Mouse (Mus musculus) embryo, embryonic 10.5 days (tissue): ENCODE data around the gene Sun2.

Experiments used
- DNase-seq: peaks from one replicate; pipeline ENCODE4 v3.0.0-alpha.2; 2015; ENCODE audit warnings: low spot score

Gene Sun2

DNA sequence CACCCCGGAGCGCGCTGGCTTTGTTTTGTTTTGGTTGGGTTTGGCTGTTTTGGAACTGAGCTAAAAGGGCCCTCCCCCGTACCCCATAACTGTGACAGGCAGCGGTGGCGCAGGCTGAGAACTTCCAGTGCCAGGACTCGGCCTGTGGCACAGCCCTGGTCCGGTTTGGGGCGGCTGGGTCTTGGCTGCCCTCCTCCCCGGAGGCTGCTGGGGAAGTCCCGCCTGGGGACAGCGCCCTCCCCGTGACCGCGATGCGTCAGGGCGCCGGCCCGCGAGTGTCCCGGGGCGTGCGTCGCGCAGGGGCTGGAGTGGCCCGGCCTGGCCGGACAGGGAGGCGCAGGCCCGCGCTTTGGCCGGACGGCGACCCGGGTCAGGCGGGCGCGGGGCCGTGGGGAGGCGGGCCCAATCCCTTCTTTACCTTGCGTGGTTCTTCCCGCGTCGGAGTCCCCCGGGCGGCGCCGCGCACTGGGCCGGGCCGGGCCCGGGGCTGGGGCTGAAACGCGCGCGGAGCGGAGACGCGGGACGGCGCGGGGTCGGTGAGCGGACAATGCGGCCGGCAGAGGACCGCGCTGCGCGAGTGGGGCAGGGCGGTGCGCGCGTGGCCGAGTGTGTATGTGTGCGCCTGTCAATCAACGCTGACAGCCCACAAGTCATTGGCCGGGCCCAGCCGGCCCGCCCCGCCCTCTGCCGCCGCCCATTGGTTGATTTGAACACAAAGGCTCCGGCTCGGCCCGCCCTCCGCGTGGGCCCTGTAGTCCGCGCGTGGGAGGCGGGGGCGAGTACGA, at the start of gene Sun2:
Gene Sun2 (minus strand): TSS at position 616 of the 785 bp plus-strand sequence.
- peak; percentile 89 for DNase-seq

DNA sequence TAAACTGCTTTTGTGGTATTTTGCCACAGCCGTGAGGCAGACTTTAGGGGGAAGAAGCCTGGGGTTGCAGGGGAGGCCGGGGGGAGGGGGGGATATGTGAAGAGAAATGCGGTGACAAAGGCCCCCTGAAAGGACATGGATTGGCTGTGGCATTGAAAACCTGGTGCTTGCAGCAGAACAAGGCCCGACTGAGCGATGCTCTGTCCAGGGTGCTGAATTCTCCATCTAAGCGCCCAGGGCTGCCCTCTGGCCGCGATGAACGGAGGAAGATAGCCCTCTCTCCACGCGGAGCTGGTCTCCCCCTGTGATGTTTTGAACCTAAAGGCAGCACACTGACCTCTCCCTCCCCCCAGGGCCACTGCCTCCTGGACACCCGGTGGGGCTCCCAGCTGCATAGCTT, 49.2 kb upstream of the Sun2 start:
- peak; percentile 85 for DNase-seq

DNA sequence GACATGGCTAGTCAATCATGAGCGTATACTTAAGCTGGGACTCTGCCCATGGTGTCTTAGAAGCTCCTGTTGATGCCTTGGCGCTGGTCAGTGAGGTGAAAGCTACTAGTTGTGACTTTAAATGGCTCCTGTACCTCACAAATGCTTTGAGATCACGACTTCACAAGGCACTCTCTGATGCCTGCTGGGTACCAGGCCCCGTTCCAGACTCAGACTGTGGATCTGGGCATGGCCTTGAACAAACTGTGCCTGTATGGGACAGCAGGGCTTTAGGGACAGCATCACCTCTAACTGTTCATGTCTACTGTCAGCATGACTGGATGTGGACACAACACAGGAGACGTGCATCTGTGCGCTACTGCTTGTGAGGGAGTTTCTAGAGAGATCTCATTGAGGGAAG, 48.6 kb upstream of the Sun2 start:
- no peak for DNase-seq

DNA sequence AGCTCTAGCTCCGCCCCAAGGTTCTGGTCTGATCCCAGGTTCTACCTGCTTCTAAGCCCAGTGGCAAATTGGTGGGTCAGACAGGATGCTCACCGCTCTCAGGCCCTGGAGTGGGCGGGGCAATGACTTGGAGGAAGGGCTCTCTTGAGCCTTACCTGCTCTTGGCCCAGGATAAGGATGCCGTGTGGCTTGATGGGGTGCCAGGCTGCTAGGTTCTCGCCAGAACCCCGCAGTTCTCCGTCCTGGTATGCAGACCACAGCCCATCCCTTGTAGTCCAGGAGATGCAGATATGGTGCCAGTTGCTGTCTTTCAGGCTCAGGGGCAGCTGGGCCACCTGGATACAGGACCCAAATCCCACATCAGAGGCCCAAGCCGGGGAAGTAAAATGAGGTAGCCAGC, 47.8 kb upstream of the Sun2 start:
- no peak for DNase-seq

GRCm38 (mm10) chr15:79787815-79788214, 45.5 kb upstream of the Sun2 start:
- peak; percentile 7 for DNase-seq

- DNase-seq: no peak
These were observed 42.7 kb upstream of the Sun2 start for GRCm38 (mm10) chr15:79785056-79785455.

DNA sequence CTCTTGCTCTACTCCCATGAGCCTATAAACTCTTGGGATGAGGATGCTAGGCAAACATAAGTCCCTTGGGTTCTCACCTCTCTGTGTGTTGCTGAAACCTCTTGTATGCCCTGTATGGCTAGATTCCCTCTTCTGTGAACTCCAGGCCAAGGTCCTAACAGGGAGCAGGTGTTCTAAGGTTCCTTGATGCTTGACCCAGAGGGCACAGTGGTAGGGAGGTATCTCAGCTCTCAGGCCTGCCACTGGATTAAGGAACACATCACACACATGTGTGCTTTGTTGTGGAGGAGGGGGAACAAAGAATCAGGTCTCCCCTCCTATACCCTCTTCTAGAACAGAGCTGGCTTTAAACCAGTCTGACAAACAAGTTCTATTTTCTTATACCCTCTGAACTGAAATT, 35.4 kb upstream of the Sun2 start, which contains the start of gene Dnal4:
Gene Dnal4 (minus strand): TSS at position 101 of the 400 bp plus-strand sequence.
- no peak for DNase-seq

- DNase-seq: no peak
These were observed 33.3 kb upstream of the Sun2 start for GRCm38 (mm10) chr15:79775662-79776061.

DNA sequence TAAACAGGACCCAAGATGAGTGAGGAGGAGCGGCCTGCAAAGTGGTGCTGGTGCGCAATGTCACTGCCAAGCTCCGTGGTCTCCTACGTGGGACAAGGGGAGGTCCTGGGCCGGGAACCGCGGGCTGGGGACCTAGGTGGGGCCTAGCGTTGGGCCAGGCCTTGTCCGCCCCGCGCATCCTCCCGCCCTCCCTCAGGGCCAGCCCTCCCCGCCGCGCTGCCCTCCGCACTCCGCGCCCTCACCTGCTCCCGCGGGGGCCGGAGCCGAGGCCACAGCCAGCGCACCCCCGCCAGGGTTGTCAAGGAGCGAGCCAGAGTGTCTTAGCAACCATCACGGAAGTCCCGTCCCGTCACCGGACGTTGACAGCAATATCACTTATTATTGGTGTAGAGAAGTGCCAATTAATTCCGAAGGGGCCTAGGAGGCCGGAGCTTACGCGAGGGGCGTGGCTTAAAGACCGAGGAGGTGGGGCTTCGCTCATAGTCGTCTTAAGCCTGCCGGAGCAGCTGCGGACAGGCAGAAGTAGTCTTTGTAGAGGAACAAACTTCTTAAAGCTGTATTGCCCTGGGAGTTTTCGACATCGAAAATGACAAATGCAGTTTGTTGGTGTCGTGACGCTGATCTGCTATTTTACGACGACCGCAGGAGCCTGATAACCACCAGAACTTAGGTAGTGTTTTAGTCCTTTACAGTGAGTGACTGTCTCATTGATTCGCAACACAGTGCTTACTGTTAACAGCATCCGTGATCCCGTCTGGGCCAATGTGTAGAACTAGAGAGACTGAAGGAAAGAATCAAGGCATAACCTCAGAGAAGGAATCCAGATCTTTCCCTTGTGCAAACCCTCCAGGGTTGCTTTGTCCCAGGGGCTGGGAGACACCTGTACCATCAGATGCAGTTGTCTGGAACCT, 32.0 kb upstream of the Sun2 start:
- DNase-seq: peak; percentile 99

DNA sequence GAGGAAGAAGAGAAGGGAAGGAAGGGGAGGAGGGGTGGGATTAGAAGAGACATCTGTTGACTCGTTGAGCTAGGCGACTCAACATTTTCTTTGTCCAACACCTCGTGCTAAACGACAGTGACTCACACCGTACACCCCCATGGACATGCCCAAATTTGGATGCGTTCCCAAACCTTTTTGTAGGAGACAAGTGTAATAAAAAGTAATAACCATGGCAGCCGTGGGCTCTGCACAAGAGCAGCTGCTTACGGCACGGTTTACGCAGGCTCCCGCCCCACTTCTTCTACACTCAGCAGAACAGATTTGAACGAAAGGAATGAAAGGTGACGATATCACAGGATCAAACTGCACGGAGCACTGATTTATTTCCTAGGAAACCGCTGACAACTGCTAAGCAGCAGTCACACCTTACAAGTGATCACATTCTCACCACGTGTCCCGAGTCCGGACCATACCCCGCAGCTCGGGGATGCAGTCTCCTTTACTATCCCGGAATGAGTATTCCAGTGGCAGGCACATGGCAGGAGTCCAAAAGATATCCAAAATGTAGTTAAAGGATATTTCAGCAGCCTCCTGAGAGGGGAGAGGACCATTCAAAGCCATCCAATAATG, 28.4 kb upstream of the Sun2 start:
- no peak for DNase-seq

DNA sequence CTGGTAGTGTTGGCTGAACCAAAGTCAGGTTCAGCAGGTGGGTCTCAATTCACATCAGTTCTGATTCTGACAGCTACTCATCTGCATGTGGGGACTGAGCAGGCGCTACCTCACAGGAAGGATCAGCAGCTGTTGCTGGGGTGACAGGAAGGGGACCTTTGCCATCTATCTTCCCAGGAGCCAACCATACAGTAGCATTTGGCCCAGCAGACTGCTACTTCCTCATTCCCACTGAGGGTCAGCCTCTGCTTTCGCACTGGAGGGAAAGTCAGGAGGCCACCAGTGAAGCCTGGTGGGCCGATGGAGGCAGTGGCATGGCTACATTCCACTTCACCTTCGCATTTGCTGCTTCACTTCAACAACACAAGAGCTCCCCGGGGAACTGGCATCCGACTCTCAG, 26.0 kb upstream of the Sun2 start:
- no peak for DNase-seq

GRCm38 (mm10) chr15:79767327-79767961, 25.1 kb upstream of the Sun2 start:
- DNase-seq: no peak

- no peak for DNase-seq
These were observed 24.3 kb upstream of the Sun2 start for GRCm38 (mm10) chr15:79766586-79767071.

GRCm38 (mm10) chr15:79766168-79766567, 23.8 kb upstream of the Sun2 start:
- no peak for DNase-seq

DNA sequence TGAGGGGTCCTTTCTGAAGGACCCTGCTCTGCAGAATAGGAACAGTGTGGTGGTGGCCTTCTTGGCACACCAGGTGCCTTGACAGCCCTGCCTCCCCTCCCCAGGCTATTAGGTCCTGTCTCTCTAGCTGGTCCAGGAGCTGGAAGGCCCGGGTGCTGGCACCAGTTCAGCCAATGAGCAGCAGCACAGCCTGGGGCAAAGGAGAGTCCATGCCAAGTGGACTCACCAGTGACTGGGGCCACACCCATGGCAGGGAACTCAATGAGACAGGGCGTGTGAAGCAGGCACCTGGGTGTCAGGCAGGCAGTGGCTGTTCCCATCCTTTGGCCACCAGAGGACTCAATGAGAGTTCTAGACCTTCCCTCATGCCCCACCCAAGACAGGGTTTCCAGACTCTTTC, 23.0 kb upstream of the Sun2 start:
- DNase-seq: no peak

GRCm38 (mm10) chr15:79764539-79765267, 22.4 kb upstream of the Sun2 start:
- DNase-seq: no peak

DNA sequence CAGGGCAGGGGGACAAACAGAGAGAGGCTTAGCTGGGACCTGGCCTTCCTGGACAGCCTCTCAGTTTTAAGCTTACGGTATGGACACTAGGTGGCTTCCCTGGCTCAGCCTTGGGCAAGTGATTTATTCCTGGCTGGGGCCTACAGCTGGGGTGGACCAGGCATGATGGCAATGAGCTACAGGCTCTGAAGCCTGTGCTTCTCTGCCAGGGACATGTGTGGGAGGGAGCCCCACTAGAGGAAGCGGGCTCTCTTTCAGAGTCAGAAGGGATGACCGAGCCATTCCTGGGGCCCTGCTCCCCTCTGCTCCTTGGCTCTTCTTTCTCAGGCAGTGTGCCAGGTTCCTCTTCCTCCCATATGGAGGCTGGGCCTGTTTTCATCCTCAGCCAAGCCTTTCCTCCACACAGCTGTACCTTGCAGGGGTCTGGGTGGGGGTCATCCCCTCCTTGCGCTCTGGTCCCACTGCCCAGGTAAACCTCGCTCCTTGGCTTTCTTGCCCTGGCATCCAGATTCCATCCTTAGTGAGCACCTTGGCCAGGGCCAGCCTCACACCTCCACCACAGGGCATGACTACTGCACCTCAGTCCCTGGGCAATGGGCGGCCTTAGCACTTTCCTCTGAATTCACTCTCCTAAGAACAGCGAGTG, 21.4 kb upstream of the Sun2 start:
- no peak for DNase-seq

GRCm38 (mm10) chr15:79763001-79763400, 20.7 kb upstream of the Sun2 start:
- DNase-seq: no peak

DNA sequence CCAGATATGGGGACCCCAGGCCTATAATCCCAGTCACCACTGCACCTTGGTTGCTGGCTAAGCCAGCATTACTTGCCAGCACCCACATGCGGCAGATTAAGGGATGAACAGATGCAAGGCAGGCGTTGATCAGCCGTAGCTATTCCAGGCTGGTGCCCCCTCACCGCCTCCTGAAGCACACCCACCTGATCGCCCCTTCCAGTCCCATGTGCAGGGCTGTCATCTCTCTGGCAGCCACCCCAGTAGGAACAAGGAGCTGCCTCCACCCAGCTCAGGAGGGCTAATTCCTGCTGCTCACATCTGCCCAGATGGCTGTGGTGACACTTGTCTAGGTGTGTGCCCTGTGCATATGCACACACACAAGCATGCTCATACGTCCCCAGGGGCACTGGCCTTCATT, 18.6 kb upstream of the Sun2 start:
- no peak for DNase-seq

DNA sequence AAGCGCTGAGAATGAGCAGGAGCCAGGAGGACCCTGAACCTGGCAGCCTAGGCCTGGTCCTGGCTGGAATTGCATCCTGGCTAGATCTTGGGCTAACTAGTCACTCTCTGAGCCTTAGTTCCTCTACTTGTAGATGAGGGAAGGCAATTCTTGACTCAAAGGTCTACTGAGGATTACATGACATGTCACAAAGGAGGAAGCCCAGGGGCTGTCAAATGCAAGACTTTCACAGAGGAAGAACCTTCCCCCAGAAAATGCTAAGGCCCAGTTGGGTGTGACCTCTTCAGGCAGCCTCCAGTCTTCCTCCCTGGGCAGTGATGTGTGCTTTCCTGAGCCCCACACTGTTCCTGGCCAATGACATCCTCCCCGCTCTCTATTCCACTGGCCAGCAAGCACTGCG, 14.8 kb upstream of the Sun2 start:
- DNase-seq: no peak
